Mouse (Mus musculus): ENCODE measurements at regions not wholly inside any gene's neighbourhood (a gene's known extent, or its start where the extent isn't known, plus 50 kb on each side); places are given as distances from the start of the nearest gene placed in this dataset.

GRCm38 (mm10) chr1:151101516-151101915 lies 80.8 kb upstream of the Gm47985 start:
- no peak for TF ChIP-seq CTCF (IDR thresholded peaks at IDR 0.05; ENCODE audit: low read depth)
- TF ChIP-seq EP300 (IDR thresholded peaks at IDR 0.05; ENCODE audit: low read depth), result peak; percentile 100

All from liver, postnatal 0 days (tissue).